Mouse (Mus musculus) erythroblast, embryonic 14.5 days (primary cell): ENCODE measurements around the gene Npw.

Experiments used
- GATA1 ChIP-seq: IDR thresholded peaks from 2 replicates; pipeline ENCODE4 v1.6.1; 2012; ENCODE audit warnings: low read length, inconsistent platforms, mixed read lengths
- TAL1 ChIP-seq: IDR thresholded peaks from 3 replicates; pipeline ENCODE4 v1.6.1; 2012; ENCODE audit warnings: low read length, inconsistent platforms, mixed read lengths

GRCm38 (mm10) chr17:24658017-24658758 lies at the start of gene Npw:
- TF ChIP-seq GATA1 (no peak), TAL1 (no peak)
